Mouse (Mus musculus): ENCODE measurements around the gene Gabbr2.

Gabbr2 gene

GRCm38 (mm10) chr4:46617408-46617807 lies 374.3 kb downstream of the Gabbr2 start:
- peak; percentile 47 for DNase-seq (ENCODE audit: low read depth, low spot score)

DNA sequence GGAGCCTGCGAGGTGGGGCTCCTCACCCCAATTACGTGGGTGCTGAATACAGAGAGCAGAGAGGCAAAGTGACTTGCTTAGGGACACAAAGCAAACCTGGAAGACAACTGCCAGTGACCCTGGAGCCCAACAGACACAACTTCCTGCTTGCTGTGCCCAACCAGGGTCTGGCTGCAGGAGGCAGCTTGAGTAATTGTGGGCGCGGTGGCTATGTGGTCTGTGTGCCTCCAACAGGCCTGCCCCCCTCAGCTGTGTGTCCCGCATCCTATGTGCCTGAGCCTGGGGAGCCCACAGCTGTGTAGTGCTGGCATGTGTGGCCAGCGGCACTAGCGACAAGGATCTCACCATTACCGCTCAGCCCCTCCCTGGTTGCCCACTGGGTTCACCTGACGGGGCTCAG lies 377.0 kb downstream of the Gabbr2 start:
- DNase-seq (ENCODE audit: low read depth, low spot score): no peak

- no peak for DNase-seq (ENCODE audit: low read depth, low spot score)
Measured at GRCm38 (mm10) chr4:46613618-46614017, 378.1 kb downstream of the Gabbr2 start.
